Mouse (Mus musculus) erythroblast, embryonic 14.5 days (primary cell): ENCODE measurements at regions not wholly inside any gene's neighbourhood (a gene's known extent, or its start where the extent isn't known, plus 50 kb on each side); places are given as distances from the start of the nearest gene placed in this dataset.

Source experiments
- GATA1 ChIP-seq: IDR thresholded peaks from 2 replicates; pipeline ENCODE4 v1.6.1; 2012; ENCODE audit warnings: low read length, inconsistent platforms, mixed read lengths
- TAL1 ChIP-seq: IDR thresholded peaks from 3 replicates; pipeline ENCODE4 v1.6.1; 2012; ENCODE audit warnings: low read length, inconsistent platforms, mixed read lengths

GRCm38 (mm10) chr17:50390151-50390550 lies 96.7 kb upstream of the Dazl start:
- TF ChIP-seq TAL1 (no peak), GATA1 (no peak)
